Mouse (Mus musculus) left cerebral cortex, postnatal 36 days (tissue): ENCODE data around the gene Mia. TPM values are rescaled to one million over a fixed set of nuclear protein-coding genes. Genes with fewer than 3 reads are reported as not detected.
A peak's percentile ranks its signal among the peaks of the same experiment; 100 is the strongest.

Source experiments
- DNase-seq, 2 experiments: peaks; one replicate each; pipeline ENCODE4 v3.0.0; 2021 to 2022; ENCODE audit warnings: low spot score in 2 of 2, mixed read lengths in 1 of 2
- intact Hi-C: fragments of 180-260 bp; cut with DNase I; formaldehyde crosslinking; loops from one replicate; pipeline ENCODE4 v1.15.1; 2025
- total RNA-seq, 2 experiments: library from RNA; stranded (reverse); gene quantifications; 2 replicates each; pipeline ENCODE4 v1.2.3; 2021

Mia gene
- total RNA-seq, 2 experiments from 2014 or later: 1.2 to 1.9 TPM

GRCm38 (mm10) chr7:27164112-27164947 is 16.6 kb downstream of the Mia start:
- intact Hi-C loops: no loop called here
- DNase-seq: no peak

- no peak for DNase-seq
- intact Hi-C loops: no loop called here
These were observed 17.5 kb downstream of the Mia start for GRCm38 (mm10) chr7:27163450-27163805.

- no peak for DNase-seq
- intact Hi-C loops: no loop called here
These were observed 18.0 kb downstream of the Mia start for GRCm38 (mm10) chr7:27162780-27163449.

GRCm38 (mm10) chr7:27161744-27162143 is 19.2 kb downstream of the Mia start:
- no peak for DNase-seq
- intact Hi-C loops: no loop called here

GRCm38 (mm10) chr7:27160921-27161320 is 20.0 kb downstream of the Mia start:
- DNase-seq: no peak
- intact Hi-C loops: no loop called here

GRCm38 (mm10) chr7:27159882-27160281 is 21.1 kb downstream of the Mia start:
- intact Hi-C loops: no loop called here
- DNase-seq: peak; percentile 78 to 86

GRCm38 (mm10) chr7:27159256-27159655 is 21.7 kb downstream of the Mia start:
- intact Hi-C loops: no loop called here
- no peak for DNase-seq

- intact Hi-C loops: no loop called here
- DNase-seq: no peak
These were observed 22.8 kb downstream of the Mia start for GRCm38 (mm10) chr7:27158171-27158570.

GRCm38 (mm10) chr7:27156005-27156404 is 25.0 kb downstream of the Mia start:
- intact Hi-C loops: no loop called here

GRCm38 (mm10) chr7:27153205-27153764 is 27.7 kb downstream of the Mia start, which contains the start of gene Cyp2t4:
Gene Cyp2t4, plus strand, starts transcription at chr7:27153714.
- no peak for DNase-seq
- intact Hi-C loops: no loop called here

More at GRCm38 (mm10) chr7:27156005-27156404, 25.0 kb downstream of the Mia start:
- peak; percentile 64 to 74 for DNase-seq

- no peak for DNase-seq
- intact Hi-C loops: no loop called here
These were observed 44.5 kb downstream of the Mia start for GRCm38 (mm10) chr7:27136410-27136996.

GRCm38 (mm10) chr7:27133757-27134156 is 47.2 kb downstream of the Mia start:
- intact Hi-C loops: loop anchor here (5.0 kb wide), 1 partner anchor 154 kb away; no protein-coding TSS in a partner anchor
- no peak for DNase-seq

GRCm38 (mm10) chr7:27133156-27133555 is 47.8 kb downstream of the Mia start:
- no peak for DNase-seq
- intact Hi-C loops: loop anchor here (5.0 kb wide), 1 partner anchor 154 kb away; no protein-coding TSS in a partner anchor

- peak in 1 of 2 experiments; percentile 39 for DNase-seq
- intact Hi-C loops: loop anchor here (5.0 kb wide), 1 partner anchor 155 kb away; no protein-coding TSS in a partner anchor
These were observed 48.4 kb downstream of the Mia start for GRCm38 (mm10) chr7:27132588-27132987.

GRCm38 (mm10) chr7:27131387-27131786 is 49.6 kb downstream of the Mia start:
- intact Hi-C loops: loop anchor here (5.0 kb wide), 1 partner anchor 156 kb away; no protein-coding TSS in a partner anchor

GRCm38 (mm10) chr7:27130521-27131370 is 50.2 kb downstream of the Mia start:
- intact Hi-C loops: loop anchor here (5.0 kb wide), 1 partner anchor 157 kb away; no protein-coding TSS in a partner anchor
- DNase-seq: no peak

More at GRCm38 (mm10) chr7:27131387-27131786, 49.6 kb downstream of the Mia start:
- DNase-seq: no peak

- DNase-seq: no peak
- intact Hi-C loops: loop anchor here (5.0 to 10.0 kb wide), 3 partner anchors 65 to 355 kb away; no protein-coding TSS in a partner anchor
These were observed 51.1 kb downstream of the Mia start for GRCm38 (mm10) chr7:27129811-27130210.
